Mouse (Mus musculus) small intestine, adult 2 months (tissue): Measurements from ENCODE around the gene Zfp260.

Source experiments
- CTCF ChIP-seq: fragments of 200-500 bp; IDR thresholded peaks from 2 replicates; pipeline ENCODE4 v1.5.1; 2012; ENCODE audit warnings: low read depth, mild to moderate bottlenecking, control low read depth, inconsistent platforms, low read length, moderate library complexity, mixed read lengths; ENCODE audit not compliant: insufficient replicate concordance, insufficient read length; ENCODE audit errors: extremely low read depth
- POLR2A ChIP-seq: fragments of 200-500 bp; IDR thresholded peaks from 2 replicates; pipeline ENCODE4 v1.6.1; 2012; ENCODE audit warnings: low read depth, mild to moderate bottlenecking, control low read depth, inconsistent platforms, low read length, moderate library complexity

GRCm38 (mm10) chr7:30064622-30065021 lies 30.0 kb upstream of the Zfp260 start:
- TF ChIP-seq CTCF = no peak
- TF ChIP-seq POLR2A = no peak
